Mouse (Mus musculus) gastrocnemius, postnatal 4 days (tissue): Measurements from ENCODE around the gene Prss33. TPM values are rescaled to one million over a fixed set of nuclear protein-coding genes. Genes with fewer than 3 reads are reported as not detected.

Experiments used
- DNase-seq, 2 experiments: peaks; one replicate each; pipeline ENCODE4 v3.0.0; 2021 to 2022; ENCODE audit warnings: low spot score in 2 of 2, mixed read lengths in 2 of 2
- long read RNA-seq, 2 experiments: library from polyadenylated mRNA; stranded (forward); transcript quantifications; one replicate each; pipeline ENCODE4 v2.0.0; 2021
- total RNA-seq, 2 experiments: library from RNA; stranded (reverse); gene quantifications; 2 replicates each; pipeline ENCODE4 v1.2.3; 2021

The Prss33 gene
- total RNA-seq, result not detected
- long read RNA-seq, experiment 1, result 0 reads
- long read RNA-seq, experiment 2, result 0 reads

GRCm38 (mm10) chr17:23836006-23836575 is at the start of gene Prss33:
Gene Prss33, minus strand, starts transcription at chr17:23836056.
- DNase-seq, result no peak

DNA sequence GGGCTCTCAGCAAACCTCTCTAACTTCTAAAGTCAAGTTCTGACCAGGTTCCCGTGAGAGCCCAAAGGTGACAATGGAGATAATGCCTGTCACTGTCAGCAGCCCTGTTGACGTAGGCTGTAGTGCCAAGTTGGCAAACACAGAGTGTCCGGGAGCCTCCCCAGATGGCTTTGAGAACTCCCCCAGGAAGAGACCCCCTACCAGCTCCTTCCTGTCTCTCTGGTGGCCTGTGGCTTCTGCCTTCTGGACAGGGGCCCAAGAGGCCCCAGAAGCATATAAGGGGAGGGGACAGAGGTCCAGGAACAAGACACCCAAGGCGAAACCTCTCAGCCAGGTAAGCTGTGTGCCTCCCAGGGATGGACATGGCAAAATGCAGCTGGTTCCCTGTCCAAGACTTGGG is 44.7 kb upstream of the Prss33 start, which contains the start of the genes Dcpp1 and Dcpp2:
Gene Dcpp1, plus strand, starts transcription at position 301 of the 400 bp plus-strand sequence.
Gene Dcpp2, plus strand, starts transcription at position 305 of the 400 bp plus-strand sequence.
- peak in 1 of 2 experiments; percentile 4 for DNase-seq

- DNase-seq, result peak in 1 of 2 experiments; percentile 6
These were observed 41.3 kb upstream of the Prss33 start for GRCm38 (mm10) chr17:23877166-23877565.

- peak in 1 of 2 experiments; percentile 6 for DNase-seq
These were observed 40.9 kb upstream of the Prss33 start for GRCm38 (mm10) chr17:23876741-23877140.

DNA sequence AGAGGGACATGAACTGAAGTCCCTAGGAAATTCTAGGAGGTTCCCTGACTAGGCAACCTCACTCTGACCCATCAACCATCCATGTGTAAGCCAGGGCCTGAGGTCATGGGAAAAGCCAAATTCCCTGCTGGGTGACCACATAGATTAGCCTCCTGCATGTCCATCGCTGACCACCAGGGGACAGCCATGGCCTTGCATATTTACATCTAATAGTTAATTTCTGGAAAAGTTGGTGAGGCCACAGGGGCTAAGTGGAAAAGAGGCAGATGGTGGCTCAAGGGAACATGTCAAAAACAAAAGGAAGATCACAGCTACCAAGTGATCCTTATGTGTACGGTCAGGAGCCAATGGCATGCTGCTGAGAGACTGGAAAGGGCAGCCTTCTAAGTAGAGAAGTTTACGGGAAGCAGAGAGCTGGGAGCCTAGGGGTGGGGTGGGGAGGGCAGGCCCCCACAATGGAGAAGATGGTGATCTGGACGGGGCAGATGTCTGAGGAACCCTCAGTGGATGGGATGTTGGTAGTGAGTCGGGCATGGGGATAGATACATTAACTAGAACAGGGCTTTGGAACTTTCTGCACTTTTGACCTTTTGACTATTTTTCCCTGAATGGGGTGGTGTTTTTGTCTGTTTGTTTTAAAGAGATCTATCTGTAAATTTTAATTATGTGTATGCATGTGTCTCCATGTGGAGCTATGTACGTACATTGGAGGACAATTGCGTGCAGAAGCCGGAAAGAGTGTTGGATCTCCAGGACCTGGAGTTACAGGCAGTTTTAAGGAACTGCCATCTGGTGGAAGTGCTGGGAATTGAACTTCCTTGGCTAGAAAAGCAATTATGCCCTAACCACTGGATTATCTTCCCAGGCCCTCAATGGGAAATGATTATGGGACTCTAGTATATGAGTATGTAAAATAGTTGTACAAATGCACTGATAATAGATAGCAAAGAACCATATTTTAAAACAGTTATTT is 38.3 kb upstream of the Prss33 start:
- peak in 1 of 2 experiments; percentile 69 for DNase-seq

GRCm38 (mm10) chr17:23868513-23868912 is 32.7 kb upstream of the Prss33 start:
- DNase-seq, result no peak

GRCm38 (mm10) chr17:23867756-23868155 is 31.9 kb upstream of the Prss33 start, which contains the start of gene Prss21:
Gene Prss21, plus strand, starts transcription at chr17:23868056.
- DNase-seq, result no peak

GRCm38 (mm10) chr17:23862926-23863325 is 27.1 kb upstream of the Prss33 start:
- DNase-seq, result no peak

GRCm38 (mm10) chr17:23857913-23858312 is 22.1 kb upstream of the Prss33 start:
- no peak for DNase-seq

- DNase-seq, result no peak
These were observed 21.3 kb upstream of the Prss33 start for GRCm38 (mm10) chr17:23857193-23857592.

DNA sequence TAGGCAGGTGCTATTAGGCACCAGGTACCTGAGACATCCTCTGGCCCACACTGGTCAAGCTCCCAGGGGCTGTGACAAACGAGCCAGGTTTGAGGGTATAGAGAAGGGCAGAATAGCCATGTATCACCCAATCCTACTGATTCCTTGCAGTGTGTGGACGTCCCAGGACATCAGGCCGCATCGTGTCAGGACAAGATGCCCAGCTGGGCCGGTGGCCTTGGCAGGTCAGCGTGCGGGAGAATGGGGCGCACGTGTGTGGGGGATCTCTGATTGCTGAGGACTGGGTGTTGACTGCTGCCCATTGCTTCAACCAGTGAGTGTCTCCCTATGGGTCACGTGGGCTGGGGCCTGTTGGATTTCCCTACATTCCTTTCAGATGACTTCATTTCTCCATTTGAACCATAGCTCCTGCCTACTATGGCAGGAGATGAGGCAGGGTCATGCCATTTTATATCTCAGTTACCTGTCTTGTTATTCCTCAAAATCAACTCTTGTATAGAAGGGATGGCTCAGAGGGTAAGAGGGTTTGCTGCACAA is 18.4 kb upstream of the Prss33 start:
- no peak for DNase-seq

- peak in 1 of 2 experiments; percentile 63 for DNase-seq
These were observed 17.4 kb upstream of the Prss33 start for GRCm38 (mm10) chr17:23853292-23853691.

GRCm38 (mm10) chr17:23850853-23851749 is 15.2 kb upstream of the Prss33 start:
- DNase-seq, result peak in 1 of 2 experiments; percentile 69

DNA sequence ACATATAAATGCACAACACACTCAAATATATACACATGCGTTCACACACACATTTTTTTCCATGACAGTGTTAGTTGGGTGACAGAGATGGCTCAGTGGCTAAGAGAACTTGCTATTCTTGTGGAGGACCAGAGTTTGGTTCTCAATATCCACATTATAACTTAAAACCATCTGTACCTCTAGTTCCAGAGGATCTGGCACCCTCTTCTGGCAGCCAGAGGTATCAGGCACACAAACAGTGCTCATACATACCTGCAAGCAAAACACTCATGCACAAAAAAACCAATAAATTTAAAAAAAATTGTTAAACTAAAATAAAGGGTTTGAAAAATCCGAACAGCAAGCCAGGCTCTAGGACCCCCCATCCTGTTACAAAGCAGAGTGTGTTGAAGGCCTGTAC is 14.2 kb upstream of the Prss33 start:
- no peak for DNase-seq

DNA sequence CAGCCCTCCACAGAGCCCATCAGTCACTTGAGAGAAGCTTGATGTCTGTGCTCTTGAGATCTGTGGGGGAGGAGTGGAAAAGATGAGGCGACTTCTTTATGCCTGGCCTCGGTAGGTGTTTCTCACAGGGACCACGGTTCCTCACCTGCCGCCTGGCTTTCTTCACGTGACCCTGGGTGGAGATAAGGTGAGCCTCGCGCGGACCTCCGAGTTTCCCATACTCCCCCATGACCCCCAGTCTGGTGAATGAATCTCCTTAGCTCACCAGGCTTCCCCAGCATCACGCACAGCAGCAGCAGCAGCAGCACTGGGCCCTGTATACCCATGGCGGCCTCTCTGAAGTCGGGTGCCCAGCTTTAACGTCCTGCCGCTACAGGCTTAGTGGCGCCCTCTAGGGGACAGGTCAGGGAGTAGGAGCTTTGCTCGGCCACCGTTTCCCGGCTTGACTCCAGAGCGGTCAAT is 8.0 kb upstream of the Prss33 start, which contains the start of the genes Prss32 and Prss41:
Gene Prss32, plus strand, starts transcription at position 44 of the 462 bp plus-strand sequence.
Gene Prss41, minus strand, starts transcription at position 361 of the 462 bp plus-strand sequence.
- peak in 1 of 2 experiments; percentile 59 for DNase-seq

DNA sequence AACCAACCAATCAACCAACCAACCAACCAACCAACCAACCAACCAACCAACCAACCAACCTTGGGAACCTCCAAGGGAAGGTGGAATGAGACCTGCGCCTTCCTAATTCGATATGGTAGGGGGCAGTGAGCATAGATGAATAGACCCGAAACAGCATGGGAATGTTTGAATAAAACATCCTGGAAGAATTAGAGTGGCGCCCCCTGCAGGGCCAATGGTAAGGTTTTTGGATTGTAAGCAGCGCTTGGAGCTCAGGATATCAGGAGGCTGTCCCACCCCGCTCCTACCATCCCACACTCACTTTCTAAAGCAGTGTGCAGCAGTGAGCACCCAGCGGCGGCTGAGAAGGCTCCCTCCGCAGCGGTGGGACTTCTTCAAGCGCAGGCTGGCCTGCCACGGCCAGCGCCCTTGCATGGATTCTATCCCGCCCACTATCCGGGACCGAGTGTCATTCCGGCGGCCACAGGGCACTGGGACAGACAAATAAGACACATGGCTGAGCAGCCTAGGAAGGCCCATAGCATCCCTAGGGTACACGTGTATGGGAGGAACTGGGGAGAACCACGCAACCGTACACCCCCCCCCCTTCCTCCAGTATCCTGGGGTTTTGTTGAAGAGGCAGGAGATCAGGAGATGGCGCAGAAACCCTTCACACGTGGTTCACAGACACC is 7.4 kb upstream of the Prss33 start:
- DNase-seq, result no peak

DNA sequence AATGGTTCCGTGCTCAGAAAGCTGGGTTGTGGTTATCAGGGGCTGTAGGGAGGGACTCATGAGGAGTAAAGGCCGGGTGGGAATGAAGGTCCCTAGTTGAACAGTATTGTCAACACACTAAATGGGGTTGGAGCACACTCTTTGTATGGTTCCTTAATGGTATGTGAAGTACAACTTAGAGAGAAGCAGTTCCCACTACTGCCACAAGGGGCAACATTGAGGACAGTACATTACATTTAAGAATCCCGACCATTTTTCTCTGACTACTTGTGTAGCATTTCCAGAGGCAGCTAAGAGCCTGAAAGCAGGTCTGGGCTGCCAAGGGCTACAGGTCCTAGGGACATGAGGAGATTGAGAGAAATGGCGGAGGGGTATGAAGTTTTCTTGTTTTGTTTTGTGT is 5.3 kb upstream of the Prss33 start:
- DNase-seq, result peak in 1 of 2 experiments; percentile 58

GRCm38 (mm10) chr17:23831201-23831600 is 4.7 kb downstream of the Prss33 start:
- DNase-seq, result no peak

GRCm38 (mm10) chr17:23829064-23829619 is 6.7 kb downstream of the Prss33 start, which contains the start of gene Elob:
Gene Elob, minus strand, starts transcription at chr17:23829136.
- peak; percentile 70 to 85 for DNase-seq
